Comparison of ENCODE assay signal across 8 mouse cellular contexts in genomic region chr11:5886187-5886586, GRCm38 (mm10). TPM values are rescaled to one million over a fixed set of nuclear protein-coding genes. Genes with fewer than 3 reads are reported as not detected.
DNase-seq lines count a peak whose midpoint lies in the region; ATAC-seq lines count a peak whose summit lies in the region.

No protein-coding gene starts in this region.

- no peak overlapping the region for H3K4me2 ChIP-seq in hindbrain, embryonic 12.5 days (replicated peaks)
- H3K4me2 ChIP-seq in heart, embryonic 14.5 days (ENCODE audit: low read length), result no peak overlapping the region

- no peaks in the 10 kb centered on the region for H3K36me3 ChIP-seq in hindbrain, embryonic 10.5 days
- H3K36me3 ChIP-seq in hindbrain, embryonic 12.5 days, result no peaks in the 10 kb centered on the region
- no peaks in the 10 kb centered on the region for H3K36me3 ChIP-seq in heart, embryonic 14.5 days (ENCODE audit: control insufficient read depth, insufficient read depth, low read length)

- no peaks in the 10 kb centered on the region; the same call in 1 of the 2 replicates for H3K27me3 ChIP-seq in hindbrain, embryonic 10.5 days (ENCODE audit: insufficient read depth, poor library complexity, severe bottlenecking)
- H3K27me3 ChIP-seq in hindbrain, embryonic 12.5 days, result no peaks in the 10 kb centered on the region
- H3K27me3 ChIP-seq in heart, embryonic 14.5 days (ENCODE audit: control insufficient read depth, insufficient read depth, low read length), result no peaks in the 10 kb centered on the region

- DNase-seq in hindbrain, embryonic 10.5 days (ENCODE audit: low spot score), result peak; percentile 65
- peak; percentile 82 for DNase-seq in ES-CJ7 (ENCODE audit: low read depth, low spot score)
- DNase-seq in cerebellum, postnatal 25 days, result peak; percentile 60 to 79
- peak; percentile 49 to 64 for DNase-seq in layer of hippocampus, postnatal 36 days
- peak; percentile 28 to 53 for DNase-seq in spleen, postnatal 36 days (ENCODE audit: low spot score in 2 of 2)

- H3K9me3 ChIP-seq in hindbrain, embryonic 10.5 days, result no peaks in the 10 kb centered on the region
- H3K9me3 ChIP-seq in hindbrain, embryonic 12.5 days (replicated peaks), result no peaks in the 10 kb centered on the region
- H3K9me3 ChIP-seq in heart, embryonic 14.5 days (ENCODE audit: control insufficient read depth, low read length), result no peaks in the 10 kb centered on the region

- WGBS in hindbrain, embryonic 10.5 days, result 22% methylated on average over 9 of the region's 9 CpGs
- 17% methylated on average over 9 of the region's 9 CpGs for WGBS in hindbrain, embryonic 12.5 days
- 13% methylated on average over 9 of the region's 9 CpGs for WGBS in heart, embryonic 14.5 days

- no peak overlapping the region for H3K9ac ChIP-seq in hindbrain, embryonic 12.5 days
- H3K9ac ChIP-seq in heart, embryonic 14.5 days (ENCODE audit: low read length), result no peak overlapping the region

- peak overlapping the region; percentile 85 for H3K27ac ChIP-seq in hindbrain, embryonic 10.5 days
- no peak overlapping the region for H3K27ac ChIP-seq in hindbrain, embryonic 12.5 days
- H3K27ac ChIP-seq in heart, embryonic 14.5 days (replicated peaks in 1 of 2; ENCODE audit: control insufficient read depth in 1 of 2, insufficient read depth in 1 of 2, low read depth in 2 of 2, low read length in 2 of 2), result peak overlapping the region; percentile 61 to 68; a peak in 3 of 4 replicates

- peaks cover 38% of the 10 kb centered on the region for H3K4me1 ChIP-seq in hindbrain, embryonic 10.5 days (replicated peaks)
- H3K4me1 ChIP-seq in hindbrain, embryonic 12.5 days, result peaks cover 20% of the 10 kb centered on the region
- H3K4me1 ChIP-seq in heart, embryonic 14.5 days (ENCODE audit: control insufficient read depth in 2 of 2, insufficient read depth in 2 of 2, low read length in 2 of 2), result peaks cover 39 to 48% of the 10 kb centered on the region in 2 experiments

- no peak for ATAC-seq in hindbrain, embryonic 12.5 days (ENCODE audit: low FRiP score)
- ATAC-seq in heart, embryonic 14.5 days (ENCODE audit: insufficient number of reproducible peaks, insufficient read depth, low FRiP score, low read depth), result no peak
- peak; percentile 78 for ATAC-seq in megakaryocyte progenitor cell, adult 5-6 weeks (replicated peaks; ENCODE audit: poor library complexity)

- no peak overlapping the region for H3K4me3 ChIP-seq in hindbrain, embryonic 10.5 days
- H3K4me3 ChIP-seq in hindbrain, embryonic 12.5 days, result no peak overlapping the region
- H3K4me3 ChIP-seq in heart, embryonic 14.5 days (ENCODE audit: control insufficient read depth in 1 of 2, insufficient read depth in 1 of 2, low read depth in 1 of 2, low read length in 2 of 2), result no peak overlapping the region

RNA-seq across cellular contexts. Expression of gene Pold2, which starts 8.1 kb away (rescaled TPM):
- 137 and 152 TPM in 2 replicates for polyA plus RNA-seq in hindbrain, embryonic 10.5 days (2016; fragmentation: Nextera tagmentation; extraction: Ambion mirVana)
- polyA plus RNA-seq in hindbrain, embryonic 12.5 days (2016; fragmentation: Nextera tagmentation; extraction: Ambion mirVana), result 79.6 and 84.1 TPM in 2 replicates
- polyA plus RNA-seq in heart, embryonic 14.5 days (2014; fragmentation: Nextera tagmentation; extraction: Ambion mirVana), result 77.0 and 86.2 TPM in 2 replicates
- total RNA-seq in layer of hippocampus, postnatal 36 days (2021), result 10 to 100 TPM; 23.5 to 25.2 TPM
- total RNA-seq in megakaryocyte progenitor cell, adult 5-6 weeks (2015), result 63.9 and 65.8 TPM in 2 replicates
- total RNA-seq in megakaryocyte progenitor cell, adult 5-6 weeks (2017), result 48.4 and 52.0 TPM in 2 replicates

RNA-seq across cellular contexts. Expression of gene Myl7, which starts 12.4 kb away (rescaled TPM):
- 2.6 and 14.6 TPM in 2 replicates for polyA plus RNA-seq in hindbrain, embryonic 10.5 days (2016; fragmentation: Nextera tagmentation; extraction: Ambion mirVana)
- polyA plus RNA-seq in hindbrain, embryonic 12.5 days (2016; fragmentation: Nextera tagmentation; extraction: Ambion mirVana), result 1.1 and 1.7 TPM in 2 replicates
- 5,314 and 7,420 TPM in 2 replicates for polyA plus RNA-seq in heart, embryonic 14.5 days (2014; fragmentation: Nextera tagmentation; extraction: Ambion mirVana)
- total RNA-seq in layer of hippocampus, postnatal 36 days (2021), result not detected
- not detected in 2 replicates for total RNA-seq in megakaryocyte progenitor cell, adult 5-6 weeks (2015)
- total RNA-seq in megakaryocyte progenitor cell, adult 5-6 weeks (2017), result not detected in 2 replicates

RNA-seq across cellular contexts. Expression of gene Aebp1, which starts 24.4 kb away (rescaled TPM):
- 12.5 and 24.3 TPM in 2 replicates for polyA plus RNA-seq in hindbrain, embryonic 10.5 days (2016; fragmentation: Nextera tagmentation; extraction: Ambion mirVana)
- 41.4 and 52.2 TPM in 2 replicates for polyA plus RNA-seq in hindbrain, embryonic 12.5 days (2016; fragmentation: Nextera tagmentation; extraction: Ambion mirVana)
- polyA plus RNA-seq in heart, embryonic 14.5 days (2014; fragmentation: Nextera tagmentation; extraction: Ambion mirVana), result 25.0 and 32.8 TPM in 2 replicates
- 1 to 10 TPM; 4.8 to 8.3 TPM for total RNA-seq in layer of hippocampus, postnatal 36 days (2021)
- not detected in 2 replicates for total RNA-seq in megakaryocyte progenitor cell, adult 5-6 weeks (2015)
- not detected in 2 replicates for total RNA-seq in megakaryocyte progenitor cell, adult 5-6 weeks (2017)

RNA-seq across cellular contexts. Expression of gene Polm, which starts 48.4 kb away (rescaled TPM):
- polyA plus RNA-seq in hindbrain, embryonic 10.5 days (2016; fragmentation: Nextera tagmentation; extraction: Ambion mirVana), result 9.5 and 10.3 TPM in 2 replicates
- polyA plus RNA-seq in hindbrain, embryonic 12.5 days (2016; fragmentation: Nextera tagmentation; extraction: Ambion mirVana), result 8.5 TPM in 2 replicates
- polyA plus RNA-seq in heart, embryonic 14.5 days (2014; fragmentation: Nextera tagmentation; extraction: Ambion mirVana), result 5.6 and 7.0 TPM in 2 replicates
- total RNA-seq in layer of hippocampus, postnatal 36 days (2021), result 10 to 100 TPM; 12.1 to 14.0 TPM
- total RNA-seq in megakaryocyte progenitor cell, adult 5-6 weeks (2015), result 2.1 and 3.3 TPM in 2 replicates
- total RNA-seq in megakaryocyte progenitor cell, adult 5-6 weeks (2017), result 1.3 and 1.4 TPM in 2 replicates

Comparison
In these comparisons a context has a peak if more than half of its experiments do, and no peak if none do; other contexts are left out.
1. RNA of gene Myl7, which starts 12.4 kb away (polyA plus RNA-seq): 5,314 to 7,420 TPM in heart, embryonic 14.5 days; 2.6 to 14.6 TPM in hindbrain, embryonic 10.5 days and 1.1 to 1.7 TPM in hindbrain, embryonic 12.5 days; every median in the first group is over 100 times any median in the second.
2. Peak in every context shown above with its lines, with median percentiles within 50 percentile points of each other: DNase-seq.